Mouse (Mus musculus): ENCODE results near the gene Platr17. TPM values are rescaled to one million over a fixed set of nuclear protein-coding genes. Genes with fewer than 3 reads are reported as not detected.

Gene Platr17
- total and polyA plus RNA-seq, 3 experiments: not detected

GRCm38 (mm10) chr17:33952879-33953278, 47.9 kb downstream of the Platr17 start:
- Histone ChIP-seq H3K9ac (ENCODE audit: control insufficient read depth, low read depth, low read length, poor library complexity, severe bottlenecking) (peak overlapping the region; percentile 99), H3K36me3 (ENCODE audit: control insufficient read depth in 1 of 2, insufficient read depth in 2 of 2, low read length in 2 of 2) (peaks cover 10 to 18% of the 10 kb centered on the region in 2 experiments), H3K4me1 (ENCODE audit: control insufficient read depth in 1 of 2, insufficient read depth in 2 of 2, low read length in 2 of 2) (peaks cover 0 to 13% of the 10 kb centered on the region in 2 experiments; a peak in 2 of 4 replicates), H3K27me3 (ENCODE audit: control insufficient read depth in 1 of 2, insufficient read depth in 2 of 2, low read length in 2 of 2) (no peaks in the 10 kb centered on the region), H3K9me3 (replicated peaks; ENCODE audit: insufficient read depth, low read length) (no peaks in the 10 kb centered on the region), H3K4me3 (ENCODE audit: control insufficient read depth in 1 of 2, insufficient read depth in 1 of 2, low read depth in 2 of 2, low read length in 2 of 2) (peak overlapping the region; percentile 82 to 87), H3K79me2 (ENCODE audit: control insufficient read depth, insufficient read depth, low read length, poor library complexity) (peaks cover 40% of the 10 kb centered on the region), H3K27ac (ENCODE audit: control insufficient read depth, low read depth, low read length) (peak overlapping the region; percentile 95)
- TF ChIP-seq USF1 (IDR thresholded peaks at IDR 0.05; ENCODE audit: low read depth, low read length) (no peak), ZMIZ1 (IDR thresholded peaks at IDR 0.05; ENCODE audit: low read depth, low read length) (0 out of 2 replicates have a peak, but pooled peaks have one; percentile 36), SIN3A (IDR thresholded peaks at IDR 0.05; ENCODE audit: low read length) (peak; percentile 64), CHD1 (IDR thresholded peaks at IDR 0.05; ENCODE audit: low read depth, low read length) (0 out of 2 replicates have a peak, but pooled peaks have one; percentile 53), BHLHE40 (IDR thresholded peaks at IDR 0.05; ENCODE audit: borderline replicate concordance, low read depth, low read length) (no peak), MYC (IDR thresholded peaks at IDR 0.05; ENCODE audit: low read depth, low read length) (0 out of 2 replicates have a peak, but pooled peaks have one; percentile 33), MYB (IDR thresholded peaks at IDR 0.05; ENCODE audit: low read depth, low read length) (0 out of 2 replicates have a peak, but pooled peaks have one; percentile 14), MXI1 (IDR thresholded peaks at IDR 0.05; ENCODE audit: low read depth, low read length) (peak; percentile 41; the same call in 1 of the 2 replicates)
- peak; percentile 46 for DNase-seq (ENCODE audit: low read depth, low spot score)

- Histone ChIP-seq H3K4me1 (ENCODE audit: control insufficient read depth in 1 of 2, insufficient read depth in 2 of 2, low read length in 2 of 2) (peaks cover 0 to 13% of the 10 kb centered on the region in 2 experiments; a peak in 2 of 4 replicates), H3K9ac (ENCODE audit: control insufficient read depth, low read depth, low read length, poor library complexity, severe bottlenecking) (peak overlapping the region; percentile 99), H3K27me3 (ENCODE audit: control insufficient read depth in 1 of 2, insufficient read depth in 2 of 2, low read length in 2 of 2) (no peaks in the 10 kb centered on the region), H3K36me3 (ENCODE audit: control insufficient read depth in 1 of 2, insufficient read depth in 2 of 2, low read length in 2 of 2) (peaks cover 10 to 18% of the 10 kb centered on the region in 2 experiments), H3K4me3 (ENCODE audit: control insufficient read depth in 1 of 2, insufficient read depth in 1 of 2, low read depth in 2 of 2, low read length in 2 of 2) (peak overlapping the region; percentile 82 to 87), H3K79me2 (ENCODE audit: control insufficient read depth, insufficient read depth, low read length, poor library complexity) (peaks cover 40% of the 10 kb centered on the region), H3K27ac (ENCODE audit: control insufficient read depth, low read depth, low read length) (peak overlapping the region; percentile 95), H3K9me3 (replicated peaks; ENCODE audit: insufficient read depth, low read length) (no peaks in the 10 kb centered on the region)
- no peak for DNase-seq (ENCODE audit: low read depth, low spot score)
- peak; percentile 73; the same call in 1 of the 2 replicates for TF ChIP-seq CHD1 (IDR thresholded peaks at IDR 0.05; ENCODE audit: low read depth, low read length)
- TF ChIP-seq ZMIZ1 (IDR thresholded peaks at IDR 0.05; ENCODE audit: low read depth, low read length): no peak
Observed at GRCm38 (mm10) chr17:33953310-33953709, 48.4 kb downstream of the Platr17 start.

- DNase-seq (ENCODE audit: low read depth, low spot score): no peak
- peak overlapping the region; percentile 85 for H3K27ac ChIP-seq (ENCODE audit: control insufficient read depth, low read depth, low read length)
- peaks cover 10 to 18% of the 10 kb centered on the region in 2 experiments for H3K36me3 ChIP-seq (ENCODE audit: control insufficient read depth in 1 of 2, insufficient read depth in 2 of 2, low read length in 2 of 2)
- no peaks in the 10 kb centered on the region for H3K27me3 ChIP-seq (ENCODE audit: control insufficient read depth in 1 of 2, insufficient read depth in 2 of 2, low read length in 2 of 2)
- H3K79me2 ChIP-seq (ENCODE audit: control insufficient read depth, insufficient read depth, low read length, poor library complexity): peaks cover 40% of the 10 kb centered on the region
- TF ChIP-seq USF1 (IDR thresholded peaks at IDR 0.05; ENCODE audit: low read depth, low read length) (no peak), ETS1 (IDR thresholded peaks at IDR 0.05; ENCODE audit: low read depth, low read length) (no peak), NRF1 (IDR thresholded peaks at IDR 0.05; ENCODE audit: insufficient read depth, low read depth, low read length, poor library complexity, severe bottlenecking) (no peak), ELF1 (IDR thresholded peaks at IDR 0.05; ENCODE audit: low read depth, low read length) (no peak), TBP (IDR thresholded peaks at IDR 0.05; ENCODE audit: low read depth, low read length) (no peak), ZNF384 (IDR thresholded peaks at IDR 0.05; ENCODE audit: low read depth, low read length) (no peak), TCF12 (IDR thresholded peaks at IDR 0.05; ENCODE audit: low read depth, low read length) (no peak), NELFE (IDR thresholded peaks at IDR 0.05; ENCODE audit: low read depth, low read length) (no peak), BHLHE40 (IDR thresholded peaks at IDR 0.05; ENCODE audit: borderline replicate concordance, low read depth, low read length) (no peak), POLR2AphosphoS5 (IDR thresholded peaks at IDR 0.05; ENCODE audit: borderline replicate concordance, low read depth, low read length) (no peak), CHD2 (IDR thresholded peaks at IDR 0.05; ENCODE audit: low read length) (no peak), HCFC1 (IDR thresholded peaks at IDR 0.05; ENCODE audit: low read depth, low read length) (no peak), UBTF (IDR thresholded peaks at IDR 0.05; ENCODE audit: borderline replicate concordance, insufficient read depth, low read depth, low read length) (no peak), MXI1 (IDR thresholded peaks at IDR 0.05; ENCODE audit: low read depth, low read length) (no peak), E2F4 (IDR thresholded peaks at IDR 0.05; ENCODE audit: borderline replicate concordance, low read depth, low read length) (no peak), POLR2A (IDR thresholded peaks at IDR 0.05; ENCODE audit: control insufficient read depth in 1 of 2, insufficient read depth in 1 of 2, low read depth in 1 of 2, low read length in 2 of 2, poor library complexity in 1 of 2) (no peak), GABPA (IDR thresholded peaks at IDR 0.05; ENCODE audit: low read depth, low read length) (no peak), MYB (IDR thresholded peaks at IDR 0.05; ENCODE audit: low read depth, low read length) (no peak), MAZ (IDR thresholded peaks at IDR 0.05; ENCODE audit: low read depth, low read length) (no peak)
- peak overlapping the region; percentile 99 for H3K9ac ChIP-seq (ENCODE audit: control insufficient read depth, low read depth, low read length, poor library complexity, severe bottlenecking)
- H3K4me1 ChIP-seq (ENCODE audit: control insufficient read depth in 1 of 2, insufficient read depth in 2 of 2, low read length in 2 of 2): peaks cover 0 to 13% of the 10 kb centered on the region in 2 experiments; a peak in 2 of 4 replicates
- H3K9me3 ChIP-seq (replicated peaks; ENCODE audit: insufficient read depth, low read length): no peaks in the 10 kb centered on the region
- H3K4me3 ChIP-seq (ENCODE audit: control insufficient read depth in 1 of 2, insufficient read depth in 1 of 2, low read depth in 2 of 2, low read length in 2 of 2): peak overlapping the region; percentile 82 to 87
Observed at GRCm38 (mm10) chr17:33953961-33954565, 49.1 kb downstream of the Platr17 start.
